Mouse (Mus musculus) ZHBTc4 (cell line): Measurements from ENCODE around the gene Erp27.
A peak's percentile ranks its signal among the peaks of the same experiment; 100 is the strongest.

Experiments used
- DNase-seq: peaks from one replicate; pipeline ENCODE4 v3.0.0-alpha.2; 2011; ENCODE audit warnings: low read depth, low spot score

The Erp27 gene

GRCm38 (mm10) chr6:136866150-136866549, 55.8 kb downstream of the Erp27 start:
- DNase-seq = no peak

- no peak for DNase-seq
These were observed 56.6 kb downstream of the Erp27 start for GRCm38 (mm10) chr6:136865360-136865759.

- peak; percentile 72 for DNase-seq
These were observed 61.0 kb downstream of the Erp27 start for GRCm38 (mm10) chr6:136861020-136861419.

GRCm38 (mm10) chr6:136858420-136858819, 63.6 kb downstream of the Erp27 start:
- no peak for DNase-seq

GRCm38 (mm10) chr6:136857873-136858260, 64.1 kb downstream of the Erp27 start:
- DNase-seq = no peak
